Mouse (Mus musculus) stomach, embryonic 15.5 days (tissue): ENCODE results near the gene Olfr1025-ps1. TPM values are rescaled to one million over a fixed set of nuclear protein-coding genes. Genes with fewer than 3 reads are reported as not detected.

Experiments
- ATAC-seq: fragments of 200-750 bp; cut with Nextera tagmentation; 2 replicates; pipeline ENCODE4 v1.8.0; 2017; ENCODE audit warnings: low read depth, moderate number of reproducible peaks, moderate TSS enrichment; ENCODE audit not compliant: insufficient read depth, low FRiP score
- H3K27ac ChIP-seq: fragments of 300-500 bp; sonication (generic); 2 replicates; pipeline ENCODE4 v1.5.1; 2015; ENCODE audit warnings: mild to moderate bottlenecking, inconsistent platforms
- H3K27me3 ChIP-seq: fragments of 300-500 bp; sonication (generic); replicated peaks from 2 replicates; pipeline ENCODE4 v1.6.1; 2015; ENCODE audit warnings: inconsistent platforms
- H3K36me3 ChIP-seq: fragments of 300-500 bp; sonication (generic); 2 replicates; pipeline ENCODE4 v1.6.1; 2015; ENCODE audit warnings: inconsistent platforms
- H3K4me1 ChIP-seq: fragments of 300-500 bp; sonication (generic); 2 replicates; pipeline ENCODE4 v1.6.1; 2015; ENCODE audit warnings: inconsistent platforms
- H3K4me2 ChIP-seq: fragments of 300-500 bp; sonication (generic); 2 replicates; pipeline ENCODE4 v1.6.1; 2015; ENCODE audit warnings: mild to moderate bottlenecking, inconsistent platforms
- H3K4me3 ChIP-seq: fragments of 300-500 bp; sonication (generic); replicated peaks from 2 replicates; pipeline ENCODE4 v1.5.1; 2015; ENCODE audit warnings: inconsistent platforms
- H3K9ac ChIP-seq: fragments of 300-500 bp; sonication (generic); 2 replicates; pipeline ENCODE4 v1.6.1; 2015; ENCODE audit warnings: inconsistent platforms
- H3K9me3 ChIP-seq: fragments of 300-500 bp; sonication (generic); 2 replicates; pipeline ENCODE4 v1.6.1; 2016; ENCODE audit warnings: inconsistent platforms
- WGBS: fragments of 180-500 bp; shearing (Covaris S2); methylation state at CpG from one replicate; pipeline ENCODE4 v1.1.7; 2015; 5-methylcytosine and 5-hydroxymethylcytosine counted together
- polyA plus RNA-seq: library from polyadenylated mRNA; unstranded; fragments of >200 nt; fragmentation: Nextera tagmentation; extraction: Ambion mirVana; gene quantifications from 2 replicates; pipeline ENCODE4 v1.2.1, GENCODE M21; 2015

Gene Olfr1025-ps1
- polyA plus RNA-seq = not detected in 2 replicates

DNA sequence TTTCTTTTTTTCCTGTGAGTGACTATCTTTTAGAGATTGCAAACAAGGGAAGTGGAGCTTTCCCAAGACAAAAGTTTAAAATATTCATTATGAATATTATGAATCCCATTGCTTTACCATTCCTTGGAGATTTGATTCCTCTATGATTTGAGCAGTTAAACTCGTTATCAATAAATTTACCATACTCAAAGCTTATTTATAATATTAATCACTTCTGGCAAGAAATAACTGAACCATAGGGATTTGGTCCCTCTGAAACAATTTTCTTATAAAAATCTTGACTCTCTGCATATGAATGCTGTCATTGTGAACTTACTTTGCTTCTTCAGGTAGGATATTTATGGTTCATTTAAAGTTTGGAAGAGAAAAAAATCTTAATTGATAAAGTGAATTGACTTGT is at the start of gene Olfr1025-ps1:
TSS of gene Olfr1025-ps1 (plus strand) at position 301 of the 400 bp plus-strand sequence.
- WGBS = 58% methylated on average over 1 of the region's 1 CpGs
- no peaks in the 10 kb centered on the region for H3K27me3 ChIP-seq
- H3K27ac ChIP-seq = no peak within 1 kb of the TSS
- no peaks in the 10 kb centered on the region for H3K36me3 ChIP-seq
- H3K4me3 ChIP-seq = no peak within 1 kb of the TSS
- no peak within 1 kb of the TSS for H3K4me2 ChIP-seq
- no peaks in the 10 kb centered on the region for H3K9me3 ChIP-seq
- H3K9ac ChIP-seq = no peak within 1 kb of the TSS
- no peaks in the 10 kb centered on the region for H3K4me1 ChIP-seq
- ATAC-seq = no peak

DNA sequence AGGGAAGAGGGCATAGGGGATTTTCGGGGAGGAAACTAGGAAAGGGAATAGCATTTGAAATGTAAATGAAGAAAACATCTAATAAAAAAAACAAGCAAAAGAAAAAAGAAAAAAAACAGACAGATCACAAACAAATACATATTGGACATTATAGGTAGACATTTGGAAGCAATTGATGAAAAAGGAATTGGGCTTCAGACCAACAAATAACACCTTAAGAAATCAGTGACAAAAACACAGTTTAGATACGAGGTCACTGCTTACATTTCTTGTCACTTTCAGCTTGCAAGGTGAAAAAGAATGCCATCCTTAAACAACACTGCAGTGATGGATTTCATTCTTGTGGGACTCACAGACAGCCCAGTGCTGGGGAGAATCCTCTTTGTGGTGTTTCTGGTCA is 46.7 kb upstream of the Olfr1025-ps1 start, which contains the start of gene Olfr1022:
TSS of gene Olfr1022 (plus strand) at position 301 of the 400 bp plus-strand sequence.
- Histone ChIP-seq H3K9ac (no peak within 1 kb of the TSS), H3K9me3 (no peaks in the 10 kb centered on the region), H3K27ac (no peak within 1 kb of the TSS), H3K4me1 (no peaks in the 10 kb centered on the region), H3K27me3 (no peaks in the 10 kb centered on the region), H3K36me3 (no peaks in the 10 kb centered on the region), H3K4me3 (no peak within 1 kb of the TSS), H3K4me2 (no peak within 1 kb of the TSS)
- ATAC-seq = no peak
- 28% methylated on average over 2 of the region's 2 CpGs for WGBS

DNA sequence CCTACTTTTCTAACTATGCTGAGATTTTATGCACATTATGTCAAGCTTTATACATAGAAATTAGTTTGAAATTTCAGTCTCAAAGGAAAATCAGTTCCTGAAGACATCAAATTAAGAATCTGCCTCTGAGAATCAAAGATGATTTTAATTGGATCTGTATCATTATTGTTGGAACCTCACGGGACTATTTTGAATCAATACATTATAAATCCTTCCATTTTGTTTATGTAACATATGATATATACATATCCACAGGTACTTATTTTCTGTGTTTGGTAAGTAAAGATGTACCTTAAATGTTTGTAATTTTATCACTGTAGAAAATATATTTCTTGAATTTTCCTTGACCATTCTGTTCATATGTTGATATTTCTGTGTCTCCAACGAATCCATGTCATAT is 29.7 kb upstream of the Olfr1025-ps1 start, which contains the start of gene Olfr1023:
TSS of gene Olfr1023 (plus strand) at position 301 of the 400 bp plus-strand sequence.
- Histone ChIP-seq H3K9me3 (no peaks in the 10 kb centered on the region), H3K27ac (no peak within 1 kb of the TSS), H3K4me2 (no peak within 1 kb of the TSS), H3K9ac (no peak within 1 kb of the TSS), H3K27me3 (no peaks in the 10 kb centered on the region), H3K36me3 (no peaks in the 10 kb centered on the region), H3K4me3 (no peak within 1 kb of the TSS), H3K4me1 (no peaks in the 10 kb centered on the region)
- ATAC-seq = no peak
- 69% methylated on average over 2 of the region's 2 CpGs for WGBS

DNA sequence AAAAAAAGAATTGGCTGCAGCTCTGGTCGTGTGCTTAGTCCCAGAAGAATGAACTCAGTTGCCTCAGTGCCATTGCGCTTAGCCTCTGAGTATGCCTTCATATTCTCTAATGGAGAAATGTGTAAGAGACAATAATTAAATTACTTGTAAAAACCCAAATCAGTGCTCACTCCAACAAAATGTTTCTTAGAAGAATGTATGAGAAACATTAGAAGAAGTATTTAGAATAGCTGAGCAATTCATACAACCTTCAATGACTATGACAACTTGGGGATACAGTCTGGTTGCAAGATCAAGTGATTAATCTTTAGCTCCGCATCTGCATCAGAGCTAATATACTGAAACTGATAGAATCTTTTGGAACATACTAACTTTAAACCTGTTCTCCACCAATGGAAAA is 10.0 kb upstream of the Olfr1025-ps1 start, which contains the start of gene Olfr1024:
TSS of gene Olfr1024 (minus strand) at position 101 of the 400 bp plus-strand sequence.
- H3K27me3 ChIP-seq = no peaks in the 10 kb centered on the region
- no peak within 1 kb of the TSS for H3K9ac ChIP-seq
- no peak for ATAC-seq
- H3K4me3 ChIP-seq = no peak within 1 kb of the TSS
- no peak within 1 kb of the TSS for H3K27ac ChIP-seq
- 88% methylated on average over 3 of the region's 3 CpGs for WGBS
- H3K4me1 ChIP-seq = no peaks in the 10 kb centered on the region
- no peaks in the 10 kb centered on the region for H3K9me3 ChIP-seq
- H3K36me3 ChIP-seq = no peaks in the 10 kb centered on the region
- no peak within 1 kb of the TSS for H3K4me2 ChIP-seq

DNA sequence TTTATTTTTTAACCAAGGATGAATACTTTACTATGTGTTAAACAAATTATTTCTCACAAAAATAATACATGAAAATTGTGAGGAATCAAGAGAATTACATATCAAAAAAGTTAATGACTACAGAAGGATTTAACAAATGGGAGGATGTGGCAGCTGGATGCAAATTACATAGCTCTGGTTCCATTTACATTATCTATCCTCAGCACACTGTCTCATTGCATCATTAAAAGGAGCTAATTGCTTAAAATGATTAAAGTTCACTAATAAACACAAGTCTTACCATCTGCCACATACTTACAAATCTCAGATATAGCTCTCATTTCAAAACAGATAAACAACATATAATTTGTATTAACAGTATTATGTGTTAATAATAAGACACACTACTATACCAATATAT is 1.8 kb upstream of the Olfr1025-ps1 start:
- no peak for ATAC-seq
- no peaks in the 10 kb centered on the region for H3K27me3 ChIP-seq
- no peak overlapping the region for H3K27ac ChIP-seq
- H3K36me3 ChIP-seq = no peaks in the 10 kb centered on the region
- no peak overlapping the region for H3K9ac ChIP-seq
- H3K4me3 ChIP-seq = no peak overlapping the region
- H3K4me2 ChIP-seq = no peak overlapping the region
- H3K9me3 ChIP-seq = no peaks in the 10 kb centered on the region
- H3K4me1 ChIP-seq = no peaks in the 10 kb centered on the region

DNA sequence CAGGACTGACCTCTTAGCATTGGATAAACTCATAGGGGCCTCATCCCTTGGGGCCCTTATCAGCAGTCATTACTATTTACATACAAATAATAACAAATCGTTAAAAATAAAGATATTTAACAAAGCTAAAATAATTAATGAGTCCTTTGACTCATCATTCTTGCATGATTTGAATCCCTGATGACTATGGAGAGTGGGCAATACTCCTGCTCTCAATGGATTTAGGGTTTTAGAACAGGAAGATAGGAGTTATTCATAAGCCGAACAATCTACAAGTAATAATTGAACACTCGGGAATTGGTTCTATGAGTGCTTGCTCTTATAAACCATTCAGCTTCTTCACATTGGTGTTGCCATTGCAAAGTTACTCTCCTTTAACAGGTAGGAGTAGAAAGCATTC is 6.3 kb downstream of the Olfr1025-ps1 start, which contains the start of gene Olfr1026:
TSS of gene Olfr1026 (plus strand) at position 301 of the 400 bp plus-strand sequence.
- H3K4me1 ChIP-seq = no peaks in the 10 kb centered on the region
- no peak for ATAC-seq
- no peak within 1 kb of the TSS for H3K4me3 ChIP-seq
- H3K4me2 ChIP-seq = no peak within 1 kb of the TSS
- 82% methylated on average over 3 of the region's 3 CpGs for WGBS
- H3K27me3 ChIP-seq = no peaks in the 10 kb centered on the region
- H3K9ac ChIP-seq = no peak within 1 kb of the TSS
- no peak within 1 kb of the TSS for H3K27ac ChIP-seq
- no peaks in the 10 kb centered on the region for H3K36me3 ChIP-seq
- no peaks in the 10 kb centered on the region for H3K9me3 ChIP-seq

DNA sequence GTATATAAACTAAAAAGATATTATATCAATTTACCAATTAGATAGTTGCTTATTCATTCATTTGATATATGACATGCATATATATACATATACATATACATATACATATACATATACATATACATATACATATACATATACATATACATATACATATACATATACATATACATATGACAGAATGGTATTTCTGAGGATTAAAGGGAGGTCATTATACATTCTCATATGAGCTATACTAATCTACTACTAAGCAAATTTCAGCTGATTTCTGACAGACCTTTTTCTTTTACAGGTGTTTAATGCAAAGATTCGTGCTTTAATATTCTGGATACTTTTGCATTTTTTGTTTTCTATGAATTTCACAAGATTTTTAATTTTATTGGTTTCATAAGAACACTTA is 35.1 kb downstream of the Olfr1025-ps1 start, which contains the start of gene Olfr1028:
TSS of gene Olfr1028 (plus strand) at position 301 of the 400 bp plus-strand sequence.
- Histone ChIP-seq H3K4me2 (no peak within 1 kb of the TSS), H3K9me3 (no peaks in the 10 kb centered on the region), H3K36me3 (no peaks in the 10 kb centered on the region), H3K27ac (no peak within 1 kb of the TSS), H3K9ac (no peak within 1 kb of the TSS), H3K4me1 (no peaks in the 10 kb centered on the region), H3K4me3 (no peak within 1 kb of the TSS), H3K27me3 (no peaks in the 10 kb centered on the region)
- WGBS = 79% methylated on average over 1 of the region's 1 CpGs
- ATAC-seq = no peak

Other genes starting within 250 kb of the Olfr1025-ps1 start
- not detected in 2 replicates for gene Olfr1006, start 236.4 kb upstream of the Olfr1025-ps1 start, polyA plus RNA-seq
- not detected in 2 replicates for gene Olfr1008, start 225.8 kb upstream of the Olfr1025-ps1 start, polyA plus RNA-seq
- not detected in 2 replicates for gene Olfr1009, start 199.8 kb upstream of the Olfr1025-ps1 start, polyA plus RNA-seq
- not detected in 2 replicates for gene Olfr1012, start 152.4 kb upstream of the Olfr1025-ps1 start, polyA plus RNA-seq
- gene Olfr1013, start 148.1 kb upstream of the Olfr1025-ps1 start, polyA plus RNA-seq = not detected in 2 replicates
- gene Olfr1014, start 142.5 kb upstream of the Olfr1025-ps1 start, polyA plus RNA-seq = not detected in 2 replicates
- gene Olfr1015, start 133.2 kb upstream of the Olfr1025-ps1 start, polyA plus RNA-seq = not detected in 2 replicates
- gene Olfr1016, start 112.6 kb upstream of the Olfr1025-ps1 start, polyA plus RNA-seq = not detected in 2 replicates
- not detected in 2 replicates for gene Olfr1018, start 96.7 kb upstream of the Olfr1025-ps1 start, polyA plus RNA-seq
- not detected in 2 replicates for gene Olfr1019, start 69.7 kb upstream of the Olfr1025-ps1 start, polyA plus RNA-seq
- not detected in 2 replicates for gene Olfr1020, start 68.2 kb upstream of the Olfr1025-ps1 start, polyA plus RNA-seq
- not detected in 2 replicates for gene Olfr1022, start 46.6 kb upstream of the Olfr1025-ps1 start, polyA plus RNA-seq
- not detected in 2 replicates for gene Olfr1023, start 29.6 kb upstream of the Olfr1025-ps1 start, polyA plus RNA-seq
- gene Olfr1024, start 10.1 kb upstream of the Olfr1025-ps1 start, polyA plus RNA-seq = not detected in 2 replicates
- not detected in 2 replicates for gene Olfr1026, start 6.4 kb downstream of the Olfr1025-ps1 start, polyA plus RNA-seq
- not detected in 2 replicates for gene Olfr1028, start 35.2 kb downstream of the Olfr1025-ps1 start, polyA plus RNA-seq
- not detected in 2 replicates for gene Olfr1029, start 58.7 kb downstream of the Olfr1025-ps1 start, polyA plus RNA-seq
- not detected in 2 replicates for gene Olfr1030, start 64.1 kb downstream of the Olfr1025-ps1 start, polyA plus RNA-seq
- gene Olfr1031, start 75.1 kb downstream of the Olfr1025-ps1 start, polyA plus RNA-seq = not detected in 2 replicates
- gene Olfr1032, start 90.3 kb downstream of the Olfr1025-ps1 start, polyA plus RNA-seq = not detected in 2 replicates
- 3.6 and 5.2 TPM in 2 replicates for gene Olfr1033, start 105.4 kb downstream of the Olfr1025-ps1 start, polyA plus RNA-seq
- gene Olfr1034, start 130.7 kb downstream of the Olfr1025-ps1 start, polyA plus RNA-seq = 0.05 and 0.10 TPM in 2 replicates
- gene Olfr1036, start 158.8 kb downstream of the Olfr1025-ps1 start, polyA plus RNA-seq = not detected in 2 replicates
- gene Olfr1037, start 172.2 kb downstream of the Olfr1025-ps1 start, polyA plus RNA-seq = not detected in 2 replicates
- gene Olfr1039, start 220.7 kb downstream of the Olfr1025-ps1 start, polyA plus RNA-seq = not detected in 2 replicates
- not detected in 2 replicates for gene Olfr1040, start 231.5 kb downstream of the Olfr1025-ps1 start, polyA plus RNA-seq
- not detected in 2 replicates for gene Olfr1042, start 246.6 kb downstream of the Olfr1025-ps1 start, polyA plus RNA-seq